Mouse (Mus musculus) small intestine, adult 2 months (tissue): ENCODE data around the gene Agap1.

ENCODE experiments used
- CTCF ChIP-seq: fragments of 200-500 bp; IDR thresholded peaks from 2 replicates; pipeline ENCODE4 v1.5.1; 2012; ENCODE audit warnings: low read depth, mild to moderate bottlenecking, control low read depth, inconsistent platforms, low read length, moderate library complexity, mixed read lengths; ENCODE audit not compliant: insufficient replicate concordance, insufficient read length; ENCODE audit errors: extremely low read depth
- POLR2A ChIP-seq: fragments of 200-500 bp; IDR thresholded peaks from 2 replicates; pipeline ENCODE4 v1.6.1; 2012; ENCODE audit warnings: low read depth, mild to moderate bottlenecking, control low read depth, inconsistent platforms, low read length, moderate library complexity

DNA sequence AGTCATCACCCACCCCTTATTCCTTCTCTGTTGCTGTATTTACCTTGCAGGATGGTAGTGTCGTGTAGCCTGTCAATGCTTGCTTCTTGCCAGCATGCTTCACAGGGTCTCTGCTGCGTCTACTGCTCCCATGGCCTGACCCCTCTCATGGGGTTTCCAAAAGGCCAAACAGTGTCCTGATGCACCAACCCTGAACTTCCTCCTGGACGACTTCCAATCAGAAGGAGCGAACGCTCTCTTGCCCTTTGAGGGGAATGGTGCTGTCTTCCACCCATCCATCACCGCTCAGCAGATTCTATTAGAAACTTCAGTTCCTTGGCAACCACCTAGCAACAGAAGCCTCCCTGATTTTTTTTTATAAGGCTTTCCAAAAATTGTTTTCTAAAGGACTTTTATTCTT is 48.6 kb upstream of the Agap1 start:
- no peak for TF ChIP-seq CTCF
- TF ChIP-seq POLR2A = no peak
